Mouse (Mus musculus): ENCODE results near the gene Thrsp.

- TF ChIP-seq CTCF (IDR thresholded peaks at IDR 0.05; ENCODE audit: borderline replicate concordance, insufficient read depth, low read depth, low read length) (no peak), POLR2A (IDR thresholded peaks at IDR 0.05; ENCODE audit: borderline replicate concordance, insufficient read depth, low read length) (no peak)
Measured at GRCm38 (mm10) chr7:97434517-97434916, 17.0 kb upstream of the Thrsp start.
